Mouse (Mus musculus) cortical plate, adult 2 months (tissue): ENCODE results near the gene Snx21. TPM values are rescaled to one million over a fixed set of nuclear protein-coding genes. Genes with fewer than 3 reads are reported as not detected.
A peak's percentile ranks its signal among the peaks of the same experiment; 100 is the strongest.

Experiments used
- H3K27ac ChIP-seq: fragments of 200-500 bp; 2 replicates; pipeline ENCODE4 v1.5.1; 2012; ENCODE audit warnings: low read length, control low read depth, inconsistent platforms; ENCODE audit not compliant: insufficient read depth
- H3K4me1 ChIP-seq: fragments of 200-500 bp; 2 replicates; pipeline ENCODE4 v1.6.1; 2011; ENCODE audit warnings: low read length; ENCODE audit not compliant: control insufficient read depth, insufficient read depth
- H3K4me3 ChIP-seq: fragments of 200-500 bp; 2 replicates; pipeline ENCODE4 v1.5.1; 2011; ENCODE audit warnings: mild to moderate bottlenecking, low read length, control low read depth; ENCODE audit not compliant: insufficient read depth
- CTCF ChIP-seq: fragments of 200-500 bp; IDR thresholded peaks from 2 replicates; pipeline ENCODE4 v1.5.1; 2011; ENCODE audit warnings: mild to moderate bottlenecking, control low read depth, low read length; ENCODE audit not compliant: insufficient read depth; ENCODE audit errors: extremely low read depth
- POLR2A ChIP-seq: fragments of 200-500 bp; IDR thresholded peaks from 2 replicates; pipeline ENCODE4 v1.6.1; 2011; ENCODE audit warnings: mild to moderate bottlenecking, low read length, control low read depth; ENCODE audit not compliant: insufficient read depth; ENCODE audit errors: extremely low read depth
- polyA plus RNA-seq: library from polyadenylated mRNA; depleted of rRNA; stranded (reverse); fragments of >200 nt; gene quantifications from 2 replicates; pipeline ENCODE4 v1.2.3, GENCODE M21; 2012; rRNA removed

The Snx21 gene
- polyA plus RNA-seq, 1 experiment: 55.7 TPM

GRCm38 (mm10) chr2:164833314-164833959 lies 47.8 kb downstream of the Snx21 start, which contains the start of gene Neurl2:
Neurl2 (minus strand) TSS chr2:164833456.
- H3K27ac ChIP-seq: peak within 1 kb of the TSS; percentile 77
- H3K4me3 ChIP-seq: peak within 1 kb of the TSS; percentile 50

GRCm38 (mm10) chr2:164834531-164834930 lies 48.9 kb downstream of the Snx21 start:
- Histone ChIP-seq H3K4me1 (no peaks in the 10 kb centered on the region), H3K4me3 (peak overlapping the region; percentile 50), H3K27ac (no peak overlapping the region)
- TF ChIP-seq POLR2A: 0 out of 2 replicates have a peak, but pooled peaks have one; percentile 15
- 0 out of 2 replicates have a peak, but pooled peaks have one; percentile 1 for TF ChIP-seq CTCF

More at GRCm38 (mm10) chr2:164833314-164833959, 47.8 kb downstream of the Snx21 start, which contains the start of gene Neurl2:
- TF ChIP-seq POLR2A: peak; percentile 90
- no peak for TF ChIP-seq CTCF
- H3K4me1 ChIP-seq: no peaks in the 10 kb centered on the region

GRCm38 (mm10) chr2:164835164-164835563 lies 49.5 kb downstream of the Snx21 start:
- Histone ChIP-seq H3K4me3 (no peak overlapping the region), H3K27ac (no peak overlapping the region)
- TF ChIP-seq CTCF: no peak

More at GRCm38 (mm10) chr2:164835164-164835563, 49.5 kb downstream of the Snx21 start:
- no peaks in the 10 kb centered on the region for H3K4me1 ChIP-seq

Other genes with a start within 250 kb of the Snx21 start
- gene Wfdc2, start 223.4 kb upstream of the Snx21 start, polyA plus RNA-seq: 0.49 and 1.3 TPM in 2 replicates
- gene Spint3, start 212.4 kb upstream of the Snx21 start, polyA plus RNA-seq: not detected in 2 replicates
- not detected in 2 replicates for gene Wfdc6a, start 200.4 kb upstream of the Snx21 start, polyA plus RNA-seq
- gene Eppin, start 192.2 kb upstream of the Snx21 start, polyA plus RNA-seq: not detected in 2 replicates
- not detected in 2 replicates for gene Wfdc6b, start 172.3 kb upstream of the Snx21 start, polyA plus RNA-seq
- not detected in 2 replicates for gene Wfdc8, start 172.2 kb upstream of the Snx21 start, polyA plus RNA-seq
- not detected in 2 replicates for gene Wfdc16, start 147.0 kb upstream of the Snx21 start, polyA plus RNA-seq
- gene Wfdc10, start 129.8 kb upstream of the Snx21 start, polyA plus RNA-seq: not detected in 2 replicates
- not detected in 2 replicates for gene Wfdc9, start 129.2 kb upstream of the Snx21 start, polyA plus RNA-seq
- not detected in 2 replicates for gene Wfdc11, start 111.7 kb upstream of the Snx21 start, polyA plus RNA-seq
- not detected in 2 replicates for gene Wfdc13, start 100.7 kb upstream of the Snx21 start, polyA plus RNA-seq
- not detected in 2 replicates for gene Spint4, start 87.3 kb upstream of the Snx21 start, polyA plus RNA-seq
- gene Spint5, start 70.5 kb upstream of the Snx21 start, polyA plus RNA-seq: not detected in 2 replicates
- gene Wfdc3, start 39.9 kb upstream of the Snx21 start, polyA plus RNA-seq: 2.4 and 2.6 TPM in 2 replicates
- 35.5 and 36.4 TPM in 2 replicates for gene Dnttip1, start 39.8 kb upstream of the Snx21 start, polyA plus RNA-seq
- 1.4 and 3.0 TPM in 2 replicates for gene Ube2c, start 15.9 kb upstream of the Snx21 start, polyA plus RNA-seq
- gene Tnnc2, start 5.9 kb upstream of the Snx21 start, polyA plus RNA-seq: 1.3 and 1.6 TPM in 2 replicates
- 29.8 and 30.3 TPM in 2 replicates for gene Acot8, start 19.1 kb downstream of the Snx21 start, polyA plus RNA-seq
- gene Zswim3, start 19.3 kb downstream of the Snx21 start, polyA plus RNA-seq: 7.2 and 7.6 TPM in 2 replicates
- 17.0 and 17.3 TPM in 2 replicates for gene Zswim1, start 36.9 kb downstream of the Snx21 start, polyA plus RNA-seq
- 0.23 and 0.66 TPM in 2 replicates for gene Spata25, start 42.7 kb downstream of the Snx21 start, polyA plus RNA-seq
- gene Ctsa, start 47.0 kb downstream of the Snx21 start, polyA plus RNA-seq: 200 and 204 TPM in 2 replicates
- 5.0 and 5.2 TPM in 2 replicates for gene Neurl2, start 47.6 kb downstream of the Snx21 start, polyA plus RNA-seq
- 172 and 186 TPM in 2 replicates for gene Pltp, start 71.9 kb downstream of the Snx21 start, polyA plus RNA-seq
- 39.1 and 41.7 TPM in 2 replicates for gene Pcif1, start 93.5 kb downstream of the Snx21 start, polyA plus RNA-seq
- 29.1 and 30.2 TPM in 2 replicates for gene Zfp335, start 125.9 kb downstream of the Snx21 start, polyA plus RNA-seq
- gene Mmp9, start 155.0 kb downstream of the Snx21 start, polyA plus RNA-seq: 1.1 and 1.5 TPM in 2 replicates
- gene Slc12a5, start 175.0 kb downstream of the Snx21 start, polyA plus RNA-seq: 396 and 421 TPM in 2 replicates
- gene Ncoa5, start 249.0 kb downstream of the Snx21 start, polyA plus RNA-seq: 48.0 and 53.1 TPM in 2 replicates